Mouse (Mus musculus) naive thymus-derived CD4-positive, alpha-beta T cell, adult 2 months (primary cell): ENCODE data around the gene Anxa3.

Source experiments
- DNase-seq: peaks from one replicate; pipeline ENCODE4 v3.0.0-alpha.2; 2011; ENCODE audit warnings: low read depth

Anxa3 gene

GRCm38 (mm10) chr5:96792936-96793718 is at the start of gene Anxa3:
Anxa3 (plus strand) TSS chr5:96793339.
- DNase-seq: no peak

GRCm38 (mm10) chr5:96747195-96747984 is 45.7 kb upstream of the Anxa3 start:
- DNase-seq: no peak

- no peak for DNase-seq
These were observed 35.5 kb upstream of the Anxa3 start for GRCm38 (mm10) chr5:96757615-96758014.

DNA sequence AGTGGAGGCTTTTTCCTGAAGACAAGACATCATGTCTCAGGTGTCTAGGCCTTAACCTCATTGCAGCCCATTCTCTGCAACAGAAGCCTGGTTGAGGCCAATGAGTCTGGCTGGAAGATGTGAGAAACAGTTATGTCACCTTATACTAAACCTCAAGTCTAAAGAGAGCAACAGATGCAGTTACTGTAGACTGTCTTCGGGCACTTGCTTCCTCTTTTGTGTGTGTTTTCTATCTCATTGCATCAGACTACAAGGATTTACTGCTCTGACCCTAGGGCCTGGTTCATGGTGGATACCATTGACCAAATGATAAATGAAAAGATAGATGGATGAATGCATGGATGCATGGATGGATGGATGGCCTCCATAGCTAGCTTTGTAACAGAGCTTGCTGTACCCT is 31.1 kb upstream of the Anxa3 start:
- no peak for DNase-seq

- DNase-seq: peak; percentile 28
These were observed 24.2 kb upstream of the Anxa3 start for GRCm38 (mm10) chr5:96768846-96769471.

GRCm38 (mm10) chr5:96783506-96784288 is 9.4 kb upstream of the Anxa3 start:
- DNase-seq: no peak

DNA sequence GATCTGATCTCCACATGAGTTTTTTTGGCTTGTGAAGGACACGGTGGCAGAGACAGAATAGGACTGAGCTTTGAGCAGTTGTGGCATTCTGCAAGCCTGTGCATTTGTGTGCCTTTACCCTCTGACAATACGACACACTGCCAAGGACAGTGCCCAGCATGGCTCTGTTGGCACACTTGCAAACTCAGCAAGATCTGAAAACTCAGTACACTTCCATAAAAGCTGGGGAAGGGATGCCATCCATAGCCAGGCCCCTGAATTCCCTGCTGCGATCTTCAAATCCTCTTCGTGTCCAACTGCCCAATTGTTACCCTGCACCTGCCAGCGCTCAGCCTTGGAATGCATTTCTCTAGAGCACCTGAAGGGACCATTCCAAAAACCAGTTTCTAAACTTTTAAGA is 8.0 kb upstream of the Anxa3 start:
- DNase-seq: no peak

- DNase-seq: no peak
These were observed 717 bp upstream of the Anxa3 start for GRCm38 (mm10) chr5:96792422-96792821.

DNA sequence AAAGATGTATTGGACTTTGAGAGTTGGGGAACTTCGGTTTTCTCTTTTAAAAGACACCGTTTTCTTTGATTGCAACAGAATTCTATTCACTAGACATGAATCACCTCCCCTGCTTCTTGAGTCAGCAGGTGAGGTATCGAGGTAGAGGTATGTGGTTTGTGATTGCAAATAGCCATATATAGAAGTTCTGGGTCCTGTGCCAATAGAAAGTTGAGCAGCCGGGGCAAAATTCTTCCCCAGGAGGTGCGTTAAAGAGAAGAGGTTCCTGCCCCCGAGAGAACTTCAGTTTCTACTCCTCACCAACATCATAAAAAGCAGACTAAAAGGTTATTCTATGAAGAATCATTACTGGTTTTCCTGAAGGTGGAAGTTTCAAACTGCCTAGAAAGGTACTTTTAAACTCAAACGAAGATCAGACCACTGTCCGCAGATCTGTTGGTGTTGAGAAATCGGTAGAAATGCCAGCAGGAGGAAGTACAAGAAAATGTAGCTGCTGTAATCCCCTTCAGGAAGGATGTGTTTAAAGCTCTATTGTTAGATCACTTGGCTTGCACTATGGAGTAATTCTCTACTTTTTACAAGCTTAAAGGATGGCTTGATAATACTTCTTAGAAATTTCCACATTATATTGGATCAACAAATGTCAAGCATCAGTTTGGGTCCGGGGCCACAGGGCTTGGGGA is 955 bp downstream of the Anxa3 start:
- DNase-seq: peak; percentile 3

GRCm38 (mm10) chr5:96795752-96796151 is 2.6 kb downstream of the Anxa3 start:
- no peak for DNase-seq

DNA sequence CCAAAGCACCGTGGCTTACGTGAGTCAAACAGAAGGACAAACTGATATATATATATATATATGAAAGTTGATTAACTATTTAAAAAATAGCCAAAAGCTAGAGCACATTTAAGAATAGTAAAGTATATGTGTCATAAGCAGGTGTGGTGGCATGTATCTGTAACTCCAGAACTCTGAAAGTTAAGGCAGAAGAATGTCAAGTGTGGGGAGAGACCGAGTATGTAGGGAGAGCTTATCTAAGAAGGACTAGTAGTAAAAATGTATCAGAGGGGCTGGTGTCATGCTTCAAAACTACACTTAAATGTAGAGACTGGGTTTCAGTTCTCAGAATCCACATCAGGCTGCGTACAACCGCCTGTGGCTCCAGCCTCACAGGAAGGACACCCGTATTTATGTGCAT is 4.3 kb downstream of the Anxa3 start:
- no peak for DNase-seq

DNA sequence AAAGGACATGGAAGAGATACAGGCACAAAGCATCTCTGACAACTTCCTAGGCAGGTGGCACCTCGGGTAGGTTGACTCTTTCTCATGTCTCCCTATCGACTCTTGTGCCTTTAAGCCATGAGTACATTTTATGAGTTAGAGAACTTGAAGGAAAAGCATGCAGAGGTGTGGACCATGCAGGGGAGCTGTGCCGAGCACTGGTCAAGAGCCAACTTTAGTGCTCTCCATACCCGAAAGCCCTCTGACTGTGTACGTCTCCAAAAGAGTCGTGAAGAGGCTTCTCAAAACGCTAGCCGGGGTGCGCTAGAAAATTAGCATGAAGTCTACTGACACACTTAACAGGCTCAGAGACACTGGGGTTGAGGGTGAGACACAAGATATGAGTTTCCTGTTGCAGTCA is 6.0 kb downstream of the Anxa3 start:
- no peak for DNase-seq

DNA sequence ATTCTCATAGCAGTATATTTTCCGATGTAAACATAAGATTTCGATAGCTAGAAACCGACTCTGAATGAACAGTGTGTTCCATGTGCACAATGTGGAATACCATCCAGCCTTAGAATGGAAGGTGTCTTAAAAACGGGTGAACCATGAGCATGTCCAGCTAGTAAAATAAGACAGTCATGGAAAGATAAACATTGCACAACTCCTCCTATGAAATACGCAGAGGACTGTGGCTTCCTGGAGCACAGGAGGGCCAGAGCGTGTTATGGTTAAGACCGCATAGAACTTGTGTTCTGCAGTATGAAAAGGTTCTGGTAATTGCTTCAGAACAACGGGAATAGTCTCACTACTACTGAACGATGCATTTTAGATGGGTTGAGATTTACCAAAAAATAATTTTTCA is 6.8 kb downstream of the Anxa3 start:
- DNase-seq: no peak

DNA sequence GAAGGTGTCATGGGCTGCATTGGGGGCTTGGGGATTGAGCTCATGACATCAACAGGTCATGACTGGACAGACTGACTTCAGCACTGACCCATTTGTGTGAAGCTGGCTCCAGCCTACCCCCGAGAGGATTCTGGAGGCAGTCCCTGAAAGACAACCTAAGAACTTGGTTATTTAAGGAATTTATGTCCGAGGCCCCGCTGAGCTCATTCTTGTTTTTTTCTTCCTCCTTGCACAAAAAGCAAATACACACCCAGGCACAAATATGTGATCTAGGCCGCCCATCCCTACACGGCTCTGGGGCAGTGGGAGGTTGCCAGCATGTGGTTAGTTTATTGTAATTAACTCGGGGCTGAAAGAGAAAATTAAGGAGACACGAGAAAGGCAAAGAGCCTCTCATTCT is 9.0 kb downstream of the Anxa3 start:
- no peak for DNase-seq

- no peak for DNase-seq
These were observed 10.0 kb downstream of the Anxa3 start for GRCm38 (mm10) chr5:96803091-96803490.

- DNase-seq: no peak
These were observed 11.2 kb downstream of the Anxa3 start for GRCm38 (mm10) chr5:96804304-96804703.

DNA sequence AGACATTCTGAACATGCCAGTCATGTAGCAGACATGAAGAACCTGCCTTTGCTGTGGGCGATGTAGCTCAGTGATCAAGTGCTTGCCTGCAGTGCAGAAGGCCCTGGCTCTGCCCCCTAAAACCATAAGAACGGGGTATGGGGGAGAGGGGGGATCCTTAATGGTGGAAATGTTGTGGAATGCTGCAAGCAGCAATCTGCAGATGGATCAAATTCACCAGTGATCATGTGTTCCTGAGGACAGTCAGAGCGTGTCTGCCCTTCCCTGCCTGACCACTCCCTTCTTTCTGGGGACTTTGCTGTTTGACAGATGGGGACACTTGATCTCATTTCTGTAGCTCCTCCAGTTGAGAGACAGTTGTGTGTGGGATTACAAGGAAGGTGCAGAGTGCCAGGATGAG is 11.7 kb downstream of the Anxa3 start:
- DNase-seq: no peak

GRCm38 (mm10) chr5:96810620-96811019 is 17.5 kb downstream of the Anxa3 start:
- no peak for DNase-seq

GRCm38 (mm10) chr5:96824769-96825327 is 31.7 kb downstream of the Anxa3 start:
- DNase-seq: peak; percentile 53

DNA sequence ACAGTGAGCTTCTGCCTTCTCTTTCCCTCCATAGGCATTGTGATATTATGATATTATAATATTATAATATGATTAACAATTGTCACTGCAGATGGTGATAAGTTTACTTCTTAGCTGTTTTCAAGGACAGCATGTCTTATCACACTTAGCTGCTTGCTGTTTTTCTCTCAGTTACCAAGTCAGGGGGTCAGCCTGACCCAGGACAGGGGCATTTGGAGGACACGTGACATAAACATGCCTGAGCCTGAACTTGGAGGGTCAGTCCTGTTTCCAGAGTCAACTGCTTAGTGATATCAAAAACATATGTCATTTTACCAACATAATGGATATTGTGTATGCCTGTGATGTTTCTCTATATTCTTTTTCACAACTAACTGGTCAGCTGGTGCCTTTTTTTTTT is 34.0 kb downstream of the Anxa3 start:
- DNase-seq: no peak

DNA sequence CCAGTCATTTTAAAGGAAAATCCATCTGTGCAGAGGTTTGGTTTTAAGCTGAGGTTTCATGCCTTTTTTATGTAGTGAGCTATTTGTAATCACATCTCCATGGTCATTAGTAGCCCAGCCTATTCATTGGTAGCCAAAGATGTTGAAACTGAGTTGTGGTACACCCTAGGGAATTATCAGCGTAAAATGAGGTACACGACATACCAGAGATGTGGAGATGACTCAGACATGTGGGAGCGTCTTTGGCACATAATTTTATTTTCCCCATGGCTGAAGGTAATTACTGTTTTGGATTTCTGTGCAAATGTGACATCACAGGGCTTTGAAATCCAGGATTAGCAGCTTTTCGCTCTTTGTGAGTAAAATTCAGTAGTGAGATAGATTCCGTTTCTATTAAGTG is 41.2 kb downstream of the Anxa3 start:
- no peak for DNase-seq
